Mouse (Mus musculus) E14TG2a.4 (cell line): ENCODE measurements at regions not wholly inside any gene's neighbourhood (a gene's known extent, or its start where the extent isn't known, plus 50 kb on each side); places are given as distances from the start of the nearest gene placed in this dataset.

ENCODE experiments used
- CTCF ChIP-seq: conservative IDR thresholded peaks from 2 replicates; pipeline ENCODE4 v1.5.1; 2014; ENCODE audit warnings: low read length
- NANOG ChIP-seq: IDR thresholded peaks from 2 replicates; pipeline ENCODE4 v1.6.1; 2014; ENCODE audit warnings: borderline replicate concordance, low read length, mixed read lengths
- POU5F1 ChIP-seq: IDR thresholded peaks from 2 replicates; pipeline ENCODE4 v1.6.1; 2014; ENCODE audit warnings: low read length, borderline replicate concordance

- TF ChIP-seq CTCF = no peak
- TF ChIP-seq POU5F1 = no peak
- no peak for TF ChIP-seq NANOG
Measured at GRCm38 (mm10) chr4:9095646-9096045, 856.8 kb upstream of the Car8 start.
